Mouse (Mus musculus): ENCODE data around the gene Tmem117. TPM values are rescaled to one million over a fixed set of nuclear protein-coding genes. Genes with fewer than 3 reads are reported as not detected.

The Tmem117 gene
- polyA plus RNA-seq, 1 experiment from 2014 or later, result 2.8 TPM

GRCm38 (mm10) chr15:94687176-94687575 lies 58.1 kb downstream of the Tmem117 start:
- Histone ChIP-seq H3K36me3 (ENCODE audit: control insufficient read depth, insufficient read depth, low read length) (no peaks in the 10 kb centered on the region), H3K27ac (ENCODE audit: low read length) (no peak overlapping the region), H3K9me3 (ENCODE audit: control insufficient read depth, low read length) (no peaks in the 10 kb centered on the region), H3K9ac (ENCODE audit: low read depth, low read length) (no peak overlapping the region), H3K4me3 (ENCODE audit: low read length) (no peak overlapping the region), H3K27me3 (replicated peaks; ENCODE audit: control insufficient read depth, insufficient read depth, low read length) (no peaks in the 10 kb centered on the region), H3K4me2 (ENCODE audit: low read depth, low read length) (no peak overlapping the region), H3K4me1 (ENCODE audit: control insufficient read depth, insufficient read depth, low read length) (no peaks in the 10 kb centered on the region)
- WGBS, result 92% methylated on average over 7 of the region's 7 CpGs
- ATAC-seq, result no peak

GRCm38 (mm10) chr15:94687629-94688028 lies 58.6 kb downstream of the Tmem117 start:
- H3K4me2 ChIP-seq (ENCODE audit: low read depth, low read length), result no peak overlapping the region
- no peaks in the 10 kb centered on the region for H3K36me3 ChIP-seq (ENCODE audit: control insufficient read depth, insufficient read depth, low read length)
- H3K4me3 ChIP-seq (ENCODE audit: low read length), result no peak overlapping the region
- no peak for ATAC-seq
- no peaks in the 10 kb centered on the region for H3K4me1 ChIP-seq (ENCODE audit: control insufficient read depth, insufficient read depth, low read length)
- no peaks in the 10 kb centered on the region for H3K9me3 ChIP-seq (ENCODE audit: control insufficient read depth, low read length)
- 70% methylated on average over 3 of the region's 3 CpGs for WGBS
- no peak overlapping the region for H3K27ac ChIP-seq (ENCODE audit: low read length)
- H3K27me3 ChIP-seq (replicated peaks; ENCODE audit: control insufficient read depth, insufficient read depth, low read length), result no peaks in the 10 kb centered on the region
- no peak overlapping the region for H3K9ac ChIP-seq (ENCODE audit: low read depth, low read length)

GRCm38 (mm10) chr15:94689195-94689883 lies 60.3 kb downstream of the Tmem117 start:
- 83% methylated on average over 5 of the region's 5 CpGs for WGBS

GRCm38 (mm10) chr15:94689884-94690231 lies 60.8 kb downstream of the Tmem117 start:
- no peaks in the 10 kb centered on the region for H3K4me1 ChIP-seq (ENCODE audit: control insufficient read depth, insufficient read depth, low read length)
- H3K4me3 ChIP-seq (ENCODE audit: low read length), result no peak overlapping the region
- H3K4me2 ChIP-seq (ENCODE audit: low read depth, low read length), result no peak overlapping the region
- H3K9ac ChIP-seq (ENCODE audit: low read depth, low read length), result no peak overlapping the region
- H3K36me3 ChIP-seq (ENCODE audit: control insufficient read depth, insufficient read depth, low read length), result no peaks in the 10 kb centered on the region
- no peak for ATAC-seq
- no peaks in the 10 kb centered on the region for H3K9me3 ChIP-seq (ENCODE audit: control insufficient read depth, low read length)
- 60% methylated on average over 6 of the region's 6 CpGs for WGBS
- no peaks in the 10 kb centered on the region for H3K27me3 ChIP-seq (replicated peaks; ENCODE audit: control insufficient read depth, insufficient read depth, low read length)
- H3K27ac ChIP-seq (ENCODE audit: low read length), result no peak overlapping the region

More at GRCm38 (mm10) chr15:94689195-94689883, 60.3 kb downstream of the Tmem117 start:
- Histone ChIP-seq H3K27me3 (replicated peaks; ENCODE audit: control insufficient read depth, insufficient read depth, low read length) (no peaks in the 10 kb centered on the region), H3K27ac (ENCODE audit: low read length) (no peak overlapping the region), H3K9ac (ENCODE audit: low read depth, low read length) (no peak overlapping the region), H3K4me3 (ENCODE audit: low read length) (no peak overlapping the region), H3K9me3 (ENCODE audit: control insufficient read depth, low read length) (no peaks in the 10 kb centered on the region), H3K4me1 (ENCODE audit: control insufficient read depth, insufficient read depth, low read length) (no peaks in the 10 kb centered on the region), H3K36me3 (ENCODE audit: control insufficient read depth, insufficient read depth, low read length) (no peaks in the 10 kb centered on the region), H3K4me2 (ENCODE audit: low read depth, low read length) (no peak overlapping the region)
- no peak for ATAC-seq

GRCm38 (mm10) chr15:94722759-94723158 lies 93.7 kb downstream of the Tmem117 start:
- no peaks in the 10 kb centered on the region for H3K9me3 ChIP-seq (ENCODE audit: control insufficient read depth, low read length)
- H3K9ac ChIP-seq (ENCODE audit: low read depth, low read length), result no peak overlapping the region
- H3K4me2 ChIP-seq (ENCODE audit: low read depth, low read length), result no peak overlapping the region
- H3K27ac ChIP-seq (ENCODE audit: low read length), result no peak overlapping the region
- ATAC-seq, result no peak
- H3K4me1 ChIP-seq (ENCODE audit: control insufficient read depth, insufficient read depth, low read length), result no peaks in the 10 kb centered on the region
- no peaks in the 10 kb centered on the region for H3K27me3 ChIP-seq (replicated peaks; ENCODE audit: control insufficient read depth, insufficient read depth, low read length)
- H3K36me3 ChIP-seq (ENCODE audit: control insufficient read depth, insufficient read depth, low read length), result no peaks in the 10 kb centered on the region
- 31% methylated on average over 5 of the region's 5 CpGs for WGBS
- H3K4me3 ChIP-seq (ENCODE audit: low read length), result no peak overlapping the region

GRCm38 (mm10) chr15:94732104-94732503 lies 103.1 kb downstream of the Tmem117 start:
- no peak for ATAC-seq
- Histone ChIP-seq H3K4me1 (ENCODE audit: control insufficient read depth, insufficient read depth, low read length) (no peaks in the 10 kb centered on the region), H3K36me3 (ENCODE audit: control insufficient read depth, insufficient read depth, low read length) (no peaks in the 10 kb centered on the region)

GRCm38 (mm10) chr15:94769227-94769626 lies 140.2 kb downstream of the Tmem117 start:
- Histone ChIP-seq H3K27me3 (replicated peaks; ENCODE audit: control insufficient read depth, insufficient read depth, low read length) (no peaks in the 10 kb centered on the region), H3K36me3 (ENCODE audit: control insufficient read depth, insufficient read depth, low read length) (no peaks in the 10 kb centered on the region), H3K4me1 (ENCODE audit: control insufficient read depth, insufficient read depth, low read length) (no peaks in the 10 kb centered on the region), H3K4me3 (ENCODE audit: low read length) (no peak overlapping the region), H3K27ac (ENCODE audit: low read length) (no peak overlapping the region), H3K4me2 (ENCODE audit: low read depth, low read length) (no peak overlapping the region), H3K9me3 (ENCODE audit: control insufficient read depth, low read length) (no peaks in the 10 kb centered on the region), H3K9ac (ENCODE audit: low read depth, low read length) (no peak overlapping the region)
- 17% methylated on average over 4 of the region's 4 CpGs for WGBS
- peak; percentile 46; the same call in 1 of the 2 replicates for ATAC-seq

More at GRCm38 (mm10) chr15:94732104-94732503, 103.1 kb downstream of the Tmem117 start:
- H3K4me2 ChIP-seq (ENCODE audit: low read depth, low read length), result no peak overlapping the region
- 75% methylated on average over 4 of the region's 4 CpGs for WGBS
- no peak overlapping the region for H3K9ac ChIP-seq (ENCODE audit: low read depth, low read length)
- no peaks in the 10 kb centered on the region for H3K27me3 ChIP-seq (replicated peaks; ENCODE audit: control insufficient read depth, insufficient read depth, low read length)
- no peak overlapping the region for H3K27ac ChIP-seq (ENCODE audit: low read length)
- H3K9me3 ChIP-seq (ENCODE audit: control insufficient read depth, low read length), result no peaks in the 10 kb centered on the region
- H3K4me3 ChIP-seq (ENCODE audit: low read length), result no peak overlapping the region

- Histone ChIP-seq H3K9me3 (ENCODE audit: control insufficient read depth, low read length) (no peaks in the 10 kb centered on the region), H3K4me3 (ENCODE audit: low read length) (no peak overlapping the region), H3K36me3 (ENCODE audit: control insufficient read depth, insufficient read depth, low read length) (no peaks in the 10 kb centered on the region), H3K4me1 (ENCODE audit: control insufficient read depth, insufficient read depth, low read length) (no peaks in the 10 kb centered on the region), H3K27me3 (replicated peaks; ENCODE audit: control insufficient read depth, insufficient read depth, low read length) (no peaks in the 10 kb centered on the region), H3K4me2 (ENCODE audit: low read depth, low read length) (no peak overlapping the region), H3K9ac (ENCODE audit: low read depth, low read length) (no peak overlapping the region), H3K27ac (ENCODE audit: low read length) (no peak overlapping the region)
- WGBS, result 76% methylated on average over 7 of the region's 7 CpGs
- ATAC-seq, result no peak
Measured at GRCm38 (mm10) chr15:94770832-94771578, 142.0 kb downstream of the Tmem117 start.

GRCm38 (mm10) chr15:94771691-94772090 lies 142.7 kb downstream of the Tmem117 start:
- Histone ChIP-seq H3K9me3 (ENCODE audit: control insufficient read depth, low read length) (no peaks in the 10 kb centered on the region), H3K4me1 (ENCODE audit: control insufficient read depth, insufficient read depth, low read length) (no peaks in the 10 kb centered on the region), H3K9ac (ENCODE audit: low read depth, low read length) (no peak overlapping the region), H3K4me3 (ENCODE audit: low read length) (no peak overlapping the region), H3K36me3 (ENCODE audit: control insufficient read depth, insufficient read depth, low read length) (no peaks in the 10 kb centered on the region), H3K4me2 (ENCODE audit: low read depth, low read length) (no peak overlapping the region), H3K27ac (ENCODE audit: low read length) (no peak overlapping the region), H3K27me3 (replicated peaks; ENCODE audit: control insufficient read depth, insufficient read depth, low read length) (no peaks in the 10 kb centered on the region)
- WGBS, result 88% methylated on average over 19 of the region's 19 CpGs
- no peak for ATAC-seq
